Mouse (Mus musculus) neural tube, embryonic 14.5 days (tissue): ENCODE measurements around the gene Tmem37. TPM values are rescaled to one million over a fixed set of nuclear protein-coding genes. Genes with fewer than 3 reads are reported as not detected.
A peak's percentile ranks its signal among the peaks of the same experiment; 100 is the strongest.

Experiments
- ATAC-seq: fragments of 200-750 bp; cut with Nextera tagmentation; 2 replicates; pipeline ENCODE4 v1.8.0; 2017; ENCODE audit warnings: low read depth, mild to moderate bottlenecking, moderate TSS enrichment, moderate library complexity
- H3K27ac ChIP-seq: fragments of 300-500 bp; sonication (generic); 2 replicates; pipeline ENCODE4 v1.5.1; 2014; ENCODE audit warnings: low read depth, mild to moderate bottlenecking, control low read depth, low read length, moderate library complexity, mixed read lengths
- H3K27me3 ChIP-seq: fragments of 300-500 bp; sonication (generic); 2 replicates; pipeline ENCODE4 v1.6.1; 2014; ENCODE audit warnings: low read length; ENCODE audit not compliant: control insufficient read depth, insufficient read depth
- H3K36me3 ChIP-seq: fragments of 300-500 bp; sonication (generic); 2 replicates; pipeline ENCODE4 v1.6.1; 2014; ENCODE audit warnings: low read length, mixed read lengths; ENCODE audit not compliant: control insufficient read depth, insufficient read depth
- H3K4me1 ChIP-seq: fragments of 300-500 bp; sonication (generic); 2 replicates; pipeline ENCODE4 v1.6.1; 2014; ENCODE audit warnings: low read length; ENCODE audit not compliant: control insufficient read depth, insufficient read depth
- H3K4me2 ChIP-seq: fragments of 300-500 bp; sonication (generic); 2 replicates; pipeline ENCODE4 v1.6.1; 2014; ENCODE audit warnings: mild to moderate bottlenecking, low read depth, low read length, control low read depth
- H3K4me3 ChIP-seq: fragments of 300-500 bp; sonication (generic); 2 replicates; pipeline ENCODE4 v1.5.1; 2014; ENCODE audit warnings: low read depth, low read length, control low read depth, mixed read lengths
- H3K9ac ChIP-seq: fragments of 300-500 bp; sonication (generic); replicated peaks from 2 replicates; pipeline ENCODE4 v1.6.1; 2014; ENCODE audit warnings: low read depth, mild to moderate bottlenecking, control low read depth, low read length, mixed read lengths
- H3K9me3 ChIP-seq: fragments of 300-500 bp; sonication (generic); 2 replicates; pipeline ENCODE4 v1.6.1; 2016; ENCODE audit warnings: low read length; ENCODE audit not compliant: control insufficient read depth
- WGBS: fragments of 180-500 bp; shearing (Covaris S2); extraction: QIAGEN DNeasy Blood & Tissue Kit; methylation state at CpG from one replicate; pipeline ENCODE4 v1.1.7; 2014; 5-methylcytosine and 5-hydroxymethylcytosine counted together
- polyA plus RNA-seq: library from polyadenylated mRNA; unstranded; fragments of >200 nt; fragmentation: Nextera tagmentation; extraction: Ambion mirVana; gene quantifications from 2 replicates; pipeline ENCODE4 v1.2.1, GENCODE M21; 2014

The Tmem37 gene
- polyA plus RNA-seq, 1 experiment from 2014 or later = 2.6 TPM

DNA sequence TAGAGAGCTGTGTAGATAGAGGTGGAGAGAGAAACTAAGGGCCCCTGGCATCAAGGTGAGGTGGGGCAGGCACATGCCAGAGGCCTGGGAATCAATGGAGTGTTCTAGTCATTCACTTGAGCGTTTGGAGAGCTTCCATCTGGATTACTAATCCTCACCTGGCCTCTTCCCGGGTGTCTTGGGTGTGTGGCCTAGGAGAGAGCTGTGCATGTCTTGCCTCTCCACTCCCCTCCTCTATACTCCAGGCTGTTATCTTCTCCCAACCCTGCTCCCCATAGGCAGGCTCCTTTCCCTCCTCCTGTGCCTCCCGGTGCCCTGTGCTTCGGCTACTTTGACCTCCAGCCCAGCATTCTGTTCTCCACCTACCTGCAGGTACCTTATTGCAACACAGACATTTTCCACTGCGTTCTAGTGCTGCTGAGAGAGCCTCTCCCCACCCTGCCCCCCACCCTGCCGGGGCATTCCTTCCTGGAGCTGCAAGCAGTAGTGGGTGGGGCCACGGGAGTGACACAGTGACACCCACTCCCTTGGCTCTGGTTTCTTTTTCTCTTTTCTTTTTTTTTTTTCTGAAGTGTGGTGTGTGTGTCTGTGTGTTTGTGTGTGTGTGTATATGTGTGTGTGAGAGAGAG, 9.2 kb upstream of the Tmem37 start:
- H3K9ac ChIP-seq = no peak overlapping the region
- no peak for ATAC-seq
- 48% methylated on average over 7 of the region's 7 CpGs for WGBS
- H3K4me1 ChIP-seq = no peaks in the 10 kb centered on the region
- no peaks in the 10 kb centered on the region for H3K9me3 ChIP-seq
- no peak overlapping the region for H3K27ac ChIP-seq
- no peaks in the 10 kb centered on the region for H3K27me3 ChIP-seq
- no peaks in the 10 kb centered on the region for H3K36me3 ChIP-seq
- H3K4me2 ChIP-seq = no peak overlapping the region
- H3K4me3 ChIP-seq = no peak overlapping the region

DNA sequence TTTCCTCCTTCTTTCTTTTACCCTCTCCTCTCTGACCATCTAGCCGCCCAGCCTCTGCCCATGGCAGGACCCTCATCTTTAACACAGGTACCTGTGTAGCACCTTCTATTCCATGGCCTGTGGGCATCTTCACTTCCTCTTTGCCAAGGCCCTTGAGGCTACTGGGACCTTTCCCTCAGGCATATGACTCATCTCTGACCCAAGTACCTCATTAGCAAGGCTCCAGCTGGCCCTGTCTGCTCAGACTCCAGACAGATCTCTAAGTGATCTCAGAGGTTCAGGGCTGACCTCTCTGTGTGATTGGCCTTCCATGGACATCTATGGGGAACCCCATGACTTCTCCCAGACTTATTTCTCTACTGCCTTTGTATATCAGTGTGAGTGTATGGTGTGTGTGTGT, 6.8 kb upstream of the Tmem37 start:
- 100% methylated on average over 1 of the region's 1 CpGs for WGBS
- H3K9me3 ChIP-seq = no peaks in the 10 kb centered on the region

DNA sequence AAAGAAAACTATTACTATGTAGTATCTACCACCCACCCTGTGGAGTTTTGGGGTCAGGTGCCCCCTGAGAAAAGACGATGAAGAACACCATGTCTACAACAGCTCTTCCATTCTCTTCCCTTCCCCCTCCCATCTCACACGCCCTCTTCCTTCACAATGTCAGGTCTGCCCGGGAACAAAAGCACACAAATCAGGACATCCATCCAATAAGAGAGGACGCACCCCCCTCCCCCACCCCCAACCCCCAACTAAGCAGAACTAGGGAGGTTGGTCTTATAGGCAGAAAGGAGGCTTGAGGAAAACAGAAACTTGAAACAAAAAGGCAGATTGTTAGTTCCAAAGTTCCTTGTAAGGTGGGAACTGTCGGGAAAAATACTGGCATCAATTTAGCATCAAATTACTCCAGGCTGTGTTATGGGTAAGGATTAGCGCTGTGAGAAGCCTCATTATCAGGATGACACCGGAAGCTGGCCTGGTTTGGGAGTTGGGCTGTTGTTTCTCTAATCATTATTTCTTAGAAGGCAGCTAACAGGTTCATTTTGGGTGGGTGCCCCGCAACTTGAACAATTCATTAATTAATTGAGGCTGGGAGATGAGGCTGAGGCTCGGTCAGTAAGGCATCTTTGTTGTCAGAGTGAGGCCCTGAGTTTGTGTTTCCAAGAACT, 4.0 kb upstream of the Tmem37 start:
- no peak overlapping the region for H3K9ac ChIP-seq
- no peaks in the 10 kb centered on the region for H3K9me3 ChIP-seq
- H3K36me3 ChIP-seq = no peaks in the 10 kb centered on the region
- ATAC-seq = no peak
- peaks cover 9% of the 10 kb centered on the region for H3K4me1 ChIP-seq
- no peak overlapping the region for H3K27ac ChIP-seq
- H3K4me2 ChIP-seq = no peak overlapping the region
- H3K4me3 ChIP-seq = no peak overlapping the region
- whole genome bisulfite sequencing = 21% methylated on average over 9 of the region's 9 CpGs
- peaks cover 4% of the 10 kb centered on the region; the same call in 1 of the 2 replicates for H3K27me3 ChIP-seq

More for the DNA sequence above, 6.8 kb upstream of the Tmem37 start:
- ATAC-seq = no peak
- Histone ChIP-seq H3K27ac (no peak overlapping the region), H3K27me3 (no peaks in the 10 kb centered on the region), H3K4me3 (no peak overlapping the region), H3K4me2 (no peak overlapping the region), H3K4me1 (no peaks in the 10 kb centered on the region), H3K9ac (no peak overlapping the region), H3K36me3 (no peaks in the 10 kb centered on the region)

- no peak for ATAC-seq
- Histone ChIP-seq H3K27ac (no peak overlapping the region), H3K36me3 (no peaks in the 10 kb centered on the region), H3K9me3 (no peaks in the 10 kb centered on the region), H3K9ac (no peak overlapping the region), H3K4me2 (no peak overlapping the region), H3K27me3 (peaks cover 10% of the 10 kb centered on the region; the same call in 1 of the 2 replicates), H3K4me1 (peaks cover 12% of the 10 kb centered on the region), H3K4me3 (no peak overlapping the region)
- WGBS = 85% methylated on average over 5 of the region's 5 CpGs
Observed at GRCm38 (mm10) chr1:120075507-120075906, 1.6 kb upstream of the Tmem37 start.

GRCm38 (mm10) chr1:120074931-120075330, 1.1 kb upstream of the Tmem37 start:
- no peak overlapping the region for H3K4me3 ChIP-seq
- no peak for ATAC-seq
- no peak overlapping the region for H3K9ac ChIP-seq
- no peaks in the 10 kb centered on the region for H3K36me3 ChIP-seq
- H3K9me3 ChIP-seq = no peaks in the 10 kb centered on the region
- no peak overlapping the region for H3K27ac ChIP-seq
- peaks cover 12% of the 10 kb centered on the region for H3K4me1 ChIP-seq
- H3K27me3 ChIP-seq = peaks cover 10% of the 10 kb centered on the region; the same call in 1 of the 2 replicates
- WGBS = 73% methylated on average over 4 of the region's 4 CpGs
- H3K4me2 ChIP-seq = no peak overlapping the region

GRCm38 (mm10) chr1:120074307-120074702, 431 bp upstream of the Tmem37 start:
- Histone ChIP-seq H3K27ac (no peak overlapping the region), H3K36me3 (no peaks in the 10 kb centered on the region), H3K27me3 (peaks cover 10% of the 10 kb centered on the region; the same call in 1 of the 2 replicates), H3K9me3 (no peaks in the 10 kb centered on the region), H3K4me3 (no peak overlapping the region), H3K4me2 (no peak overlapping the region), H3K9ac (no peak overlapping the region), H3K4me1 (peaks cover 12% of the 10 kb centered on the region)
- no peak; the same call in 1 of the 2 replicates for ATAC-seq
- 24% methylated on average over 4 of the region's 4 CpGs for WGBS

GRCm38 (mm10) chr1:120072900-120073299, 974 bp downstream of the Tmem37 start:
- ATAC-seq = 0 out of 2 replicates have a peak, but pooled peaks have one; percentile 6
- Histone ChIP-seq H3K36me3 (no peaks in the 10 kb centered on the region), H3K27ac (no peak overlapping the region), H3K4me2 (peak overlapping the region; percentile 77), H3K4me3 (peak overlapping the region; percentile 33), H3K9ac (no peak overlapping the region), H3K27me3 (peaks cover 10% of the 10 kb centered on the region; the same call in 1 of the 2 replicates), H3K4me1 (peaks cover 12% of the 10 kb centered on the region), H3K9me3 (no peaks in the 10 kb centered on the region)
- WGBS = 14% methylated on average over 16 of the region's 16 CpGs

- H3K9ac ChIP-seq = no peak overlapping the region
- no peak for ATAC-seq
- H3K36me3 ChIP-seq = no peaks in the 10 kb centered on the region
- H3K9me3 ChIP-seq = no peaks in the 10 kb centered on the region
- H3K4me2 ChIP-seq = no peak overlapping the region
- 84% methylated on average over 4 of the region's 4 CpGs for WGBS
- no peak overlapping the region for H3K4me3 ChIP-seq
- peaks cover 12% of the 10 kb centered on the region for H3K4me1 ChIP-seq
- no peak overlapping the region for H3K27ac ChIP-seq
- peaks cover 10% of the 10 kb centered on the region; the same call in 1 of the 2 replicates for H3K27me3 ChIP-seq
Observed at GRCm38 (mm10) chr1:120071133-120071532, 2.7 kb downstream of the Tmem37 start.

DNA sequence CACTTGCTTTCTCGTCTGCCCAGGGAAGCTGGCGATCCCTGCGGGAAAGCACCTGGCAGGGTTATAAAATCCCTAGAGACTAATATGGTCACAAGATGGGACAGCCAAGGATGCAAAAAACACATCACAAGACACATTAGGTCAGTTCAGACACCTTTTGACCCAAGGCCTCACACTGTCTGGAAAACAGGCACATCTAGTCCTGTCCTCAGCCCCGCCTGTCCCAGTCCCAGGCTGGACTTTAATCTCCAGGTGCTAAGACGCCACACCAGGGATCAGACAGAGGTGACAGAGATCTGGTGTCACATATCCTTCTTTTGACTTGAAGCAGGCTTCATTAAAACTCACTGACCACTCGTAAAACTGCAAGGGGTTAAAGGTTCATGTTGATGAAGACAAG, 3.7 kb downstream of the Tmem37 start:
- no peak overlapping the region for H3K9ac ChIP-seq
- H3K27ac ChIP-seq = no peak overlapping the region
- H3K4me2 ChIP-seq = no peak overlapping the region
- no peak overlapping the region for H3K4me3 ChIP-seq
- H3K36me3 ChIP-seq = no peaks in the 10 kb centered on the region
- 63% methylated on average over 6 of the region's 6 CpGs for WGBS
- ATAC-seq = no peak
- H3K4me1 ChIP-seq = peaks cover 12% of the 10 kb centered on the region
- no peaks in the 10 kb centered on the region for H3K9me3 ChIP-seq
- peaks cover 10% of the 10 kb centered on the region; the same call in 1 of the 2 replicates for H3K27me3 ChIP-seq
